Mouse (Mus musculus): Measurements from ENCODE around the gene Cdkn1a. TPM values are rescaled to one million over a fixed set of nuclear protein-coding genes. Genes with fewer than 3 reads are reported as not detected.
"Not testable (repeated sequence)": the region's sequence is repeated elsewhere in the genome, so short reads cannot be mapped to it uniquely, and the experiment has no call there.

Cdkn1a gene
- polyA plus RNA-seq, 1 experiment from 2014 or later = 233 TPM

- Histone ChIP-seq H3K27me3 (no peaks in the 10 kb centered on the region), H3K4me1 (peaks cover 37% of the 10 kb centered on the region)
- WGBS = 84% methylated on average over 9 of the region's 9 CpGs
These were observed 29.8 kb upstream of the Cdkn1a start for GRCm38 (mm10) chr17:29060946-29061345.

GRCm38 (mm10) chr17:29062119-29063035, 28.4 kb upstream of the Cdkn1a start:
- ATAC-seq (ENCODE audit: insufficient number of reproducible peaks, low FRiP score, low TSS enrichment, low read depth) = no peak
- peaks cover 23% of the 10 kb centered on the region for H3K4me1 ChIP-seq
- H3K27ac ChIP-seq = peak overlapping the region; percentile 23; the same call in 1 of the 2 replicates
- no peaks in the 10 kb centered on the region for H3K36me3 ChIP-seq
- H3K9ac ChIP-seq = 0 out of 2 replicates have a peak overlapping the region, but pooled peaks have one; percentile 2
- no peaks in the 10 kb centered on the region for H3K9me3 ChIP-seq
- H3K4me3 ChIP-seq = no peak overlapping the region
- H3K27me3 ChIP-seq = no peaks in the 10 kb centered on the region
- 56% methylated on average over 13 of the region's 13 CpGs for WGBS
- no peak overlapping the region for H3K4me2 ChIP-seq

More at GRCm38 (mm10) chr17:29060946-29061345, 29.8 kb upstream of the Cdkn1a start:
- Histone ChIP-seq H3K36me3 (no peaks in the 10 kb centered on the region), H3K4me3 (no peak overlapping the region), H3K9ac (no peak overlapping the region), H3K27ac (no peak overlapping the region), H3K4me2 (no peak overlapping the region), H3K9me3 (no peaks in the 10 kb centered on the region)
- ATAC-seq (ENCODE audit: insufficient number of reproducible peaks, low FRiP score, low TSS enrichment, low read depth) = no peak

GRCm38 (mm10) chr17:29063121-29063987, 27.4 kb upstream of the Cdkn1a start:
- Histone ChIP-seq H3K9ac (no peak overlapping the region), H3K4me3 (no peak overlapping the region), H3K27me3 (no peaks in the 10 kb centered on the region), H3K27ac (peak overlapping the region; percentile 23; the same call in 1 of the 2 replicates), H3K4me2 (no peak overlapping the region), H3K4me1 (peaks cover 15% of the 10 kb centered on the region), H3K36me3 (no peaks in the 10 kb centered on the region), H3K9me3 (no peaks in the 10 kb centered on the region)
- no peak for ATAC-seq (ENCODE audit: insufficient number of reproducible peaks, low FRiP score, low TSS enrichment, low read depth)
- 58% methylated on average over 8 of the region's 8 CpGs for WGBS

GRCm38 (mm10) chr17:29063988-29064285, 26.8 kb upstream of the Cdkn1a start:
- peaks cover 10% of the 10 kb centered on the region for H3K4me1 ChIP-seq
- H3K9me3 ChIP-seq = no peaks in the 10 kb centered on the region
- no peak overlapping the region for H3K4me2 ChIP-seq
- no peak overlapping the region for H3K4me3 ChIP-seq
- no peaks in the 10 kb centered on the region for H3K27me3 ChIP-seq
- H3K27ac ChIP-seq = no peak overlapping the region
- no peaks in the 10 kb centered on the region for H3K36me3 ChIP-seq
- H3K9ac ChIP-seq = no peak overlapping the region
- ATAC-seq (ENCODE audit: insufficient number of reproducible peaks, low FRiP score, low TSS enrichment, low read depth) = no peak
- 33% methylated on average over 2 of the region's 2 CpGs for WGBS

GRCm38 (mm10) chr17:29065245-29065940, 25.4 kb upstream of the Cdkn1a start:
- peaks cover 12% of the 10 kb centered on the region for H3K4me1 ChIP-seq
- no peaks in the 10 kb centered on the region for H3K36me3 ChIP-seq
- WGBS = 81% methylated on average over 21 of the region's 21 CpGs
- H3K27ac ChIP-seq = no peak overlapping the region
- no peaks in the 10 kb centered on the region for H3K9me3 ChIP-seq
- no peaks in the 10 kb centered on the region for H3K27me3 ChIP-seq
- H3K4me3 ChIP-seq = no peak overlapping the region
- no peak overlapping the region for H3K4me2 ChIP-seq
- H3K9ac ChIP-seq = no peak overlapping the region
- ATAC-seq (ENCODE audit: insufficient number of reproducible peaks, low FRiP score, low TSS enrichment, low read depth) = no peak

- Histone ChIP-seq H3K4me2 (no peak overlapping the region), H3K27ac (no peak overlapping the region), H3K4me3 (no peak overlapping the region), H3K4me1 (peaks cover 12% of the 10 kb centered on the region), H3K9me3 (no peaks in the 10 kb centered on the region), H3K36me3 (no peaks in the 10 kb centered on the region), H3K27me3 (no peaks in the 10 kb centered on the region), H3K9ac (no peak overlapping the region)
- 94% methylated on average over 3 of the region's 3 CpGs for whole genome bisulfite sequencing
- no peak for ATAC-seq (ENCODE audit: insufficient number of reproducible peaks, low FRiP score, low TSS enrichment, low read depth)
These were observed 24.8 kb upstream of the Cdkn1a start for GRCm38 (mm10) chr17:29065971-29066370.

- H3K27ac ChIP-seq; H3K9me3 ChIP-seq; H3K27me3 ChIP-seq; H3K4me2 ChIP-seq; H3K4me1 ChIP-seq; H3K9ac ChIP-seq; H3K4me3 ChIP-seq; ATAC-seq (ENCODE audit: insufficient number of reproducible peaks, low FRiP score, low TSS enrichment, low read depth); H3K36me3 ChIP-seq: not testable (repeated sequence)
- 85% methylated on average over 3 of the region's 3 CpGs for WGBS
These were observed 23.4 kb upstream of the Cdkn1a start for GRCm38 (mm10) chr17:29067416-29067815.

GRCm38 (mm10) chr17:29067847-29068246, 22.9 kb upstream of the Cdkn1a start:
- 44% methylated on average over 5 of the region's 5 CpGs for WGBS
- H3K4me2 ChIP-seq = no peak overlapping the region
- H3K4me3 ChIP-seq = no peak overlapping the region
- peaks cover 2% of the 10 kb centered on the region; the same call in 1 of the 2 replicates for H3K27me3 ChIP-seq
- H3K4me1 ChIP-seq = peaks cover 8% of the 10 kb centered on the region
- no peaks in the 10 kb centered on the region for H3K9me3 ChIP-seq
- H3K9ac ChIP-seq = no peak overlapping the region
- no peak for ATAC-seq (ENCODE audit: insufficient number of reproducible peaks, low FRiP score, low TSS enrichment, low read depth)
- no peaks in the 10 kb centered on the region for H3K36me3 ChIP-seq
- no peak overlapping the region for H3K27ac ChIP-seq

GRCm38 (mm10) chr17:29069063-29069462, 21.7 kb upstream of the Cdkn1a start:
- WGBS = 70% methylated on average over 10 of the region's 10 CpGs
- no peak overlapping the region for H3K9ac ChIP-seq
- H3K36me3 ChIP-seq = no peaks in the 10 kb centered on the region
- no peak overlapping the region for H3K27ac ChIP-seq
- ATAC-seq (ENCODE audit: insufficient number of reproducible peaks, low FRiP score, low TSS enrichment, low read depth) = no peak
- no peak overlapping the region for H3K4me3 ChIP-seq
- peaks cover 12% of the 10 kb centered on the region for H3K4me1 ChIP-seq
- H3K9me3 ChIP-seq = no peaks in the 10 kb centered on the region
- H3K4me2 ChIP-seq = no peak overlapping the region
- peaks cover 2% of the 10 kb centered on the region; the same call in 1 of the 2 replicates for H3K27me3 ChIP-seq

- no peaks in the 10 kb centered on the region for H3K9me3 ChIP-seq
- no peak overlapping the region for H3K4me2 ChIP-seq
- H3K36me3 ChIP-seq = no peaks in the 10 kb centered on the region
- no peak overlapping the region for H3K27ac ChIP-seq
- 61% methylated on average over 5 of the region's 5 CpGs for WGBS
- H3K4me3 ChIP-seq = no peak overlapping the region
- H3K4me1 ChIP-seq = peaks cover 12% of the 10 kb centered on the region
- H3K27me3 ChIP-seq = peaks cover 2% of the 10 kb centered on the region; the same call in 1 of the 2 replicates
- no peak for ATAC-seq (ENCODE audit: insufficient number of reproducible peaks, low FRiP score, low TSS enrichment, low read depth)
- H3K9ac ChIP-seq = no peak overlapping the region
These were observed 19.0 kb upstream of the Cdkn1a start for GRCm38 (mm10) chr17:29071820-29072219.

GRCm38 (mm10) chr17:29072701-29073307, 18.0 kb upstream of the Cdkn1a start:
- Histone ChIP-seq H3K4me3 (no peak overlapping the region), H3K36me3 (no peaks in the 10 kb centered on the region), H3K9me3 (no peaks in the 10 kb centered on the region), H3K27me3 (peaks cover 2% of the 10 kb centered on the region; the same call in 1 of the 2 replicates), H3K27ac (no peak overlapping the region), H3K4me1 (peaks cover 12% of the 10 kb centered on the region), H3K9ac (no peak overlapping the region), H3K4me2 (no peak overlapping the region; the same call in 1 of the 2 replicates)
- peak; percentile 26; the same call in 1 of the 2 replicates for ATAC-seq (ENCODE audit: insufficient number of reproducible peaks, low FRiP score, low TSS enrichment, low read depth)
- 13% methylated on average over 11 of the region's 11 CpGs for WGBS

All from limb, embryonic 15.5 days (tissue).